Mouse (Mus musculus) limb, embryonic 11.5 days (tissue): ENCODE results near the gene Rps15a. TPM values are rescaled to one million over a fixed set of nuclear protein-coding genes. Genes with fewer than 3 reads are reported as not detected.

Experiments used
- ATAC-seq: fragments of 200-750 bp; cut with Nextera tagmentation; 2 replicates; pipeline ENCODE4 v1.8.0; 2017; ENCODE audit warnings: low read depth; ENCODE audit not compliant: insufficient number of reproducible peaks, low FRiP score, low TSS enrichment
- DNase-seq: peaks from one replicate; pipeline ENCODE4 v3.0.0-alpha.2; 2015; ENCODE audit warnings: low spot score
- H3K27ac ChIP-seq: fragments of 300-500 bp; sonication (generic); replicated peaks from 2 replicates; pipeline ENCODE4 v1.5.1; 2014; ENCODE audit warnings: low read depth, mild to moderate bottlenecking, low read length
- H3K27me3 ChIP-seq: fragments of 300-500 bp; sonication (generic); 2 replicates; pipeline ENCODE4 v1.6.1; 2014; ENCODE audit warnings: mild to moderate bottlenecking, low read length, mixed read lengths; ENCODE audit not compliant: control insufficient read depth, insufficient read depth
- H3K36me3 ChIP-seq: fragments of 300-500 bp; sonication (generic); 2 replicates; pipeline ENCODE4 v1.6.1; 2014; ENCODE audit warnings: mild to moderate bottlenecking, low read length, moderate library complexity, mixed read lengths; ENCODE audit not compliant: control insufficient read depth, insufficient read depth
- H3K4me1 ChIP-seq: fragments of 300-500 bp; sonication (generic); 2 replicates; pipeline ENCODE4 v1.6.1; 2014; ENCODE audit warnings: low read length, mixed read lengths; ENCODE audit not compliant: control insufficient read depth, insufficient read depth
- H3K4me2 ChIP-seq: fragments of 300-500 bp; sonication (generic); 2 replicates; pipeline ENCODE4 v1.6.1; 2014; ENCODE audit warnings: low read depth, mild to moderate bottlenecking, moderate library complexity; ENCODE audit not compliant: severe bottlenecking
- H3K4me3 ChIP-seq: fragments of 300-500 bp; sonication (generic); 2 replicates; pipeline ENCODE4 v1.5.1; 2014; ENCODE audit warnings: low read depth, low read length
- H3K9ac ChIP-seq: fragments of 300-500 bp; sonication (generic); 2 replicates; pipeline ENCODE4 v1.6.1; 2014; ENCODE audit warnings: mild to moderate bottlenecking, low read length
- H3K9me3 ChIP-seq: fragments of 300-500 bp; sonication (generic); 2 replicates; pipeline ENCODE4 v1.6.1; 2016; ENCODE audit warnings: low read length; ENCODE audit not compliant: control insufficient read depth
- WGBS: fragments of 180-500 bp; shearing (Covaris S2); extraction: QIAGEN DNeasy Blood & Tissue Kit; methylation state at CpG from one replicate; pipeline ENCODE4 v1.1.7; 2014; 5-methylcytosine and 5-hydroxymethylcytosine counted together
- polyA plus RNA-seq: library from polyadenylated mRNA; unstranded; fragments of >200 nt; fragmentation: Nextera tagmentation; extraction: Ambion mirVana; gene quantifications from 2 replicates; pipeline ENCODE4 v1.2.1, GENCODE M21; 2014

Rps15a gene
- polyA plus RNA-seq, 1 experiment from 2014 or later: 811 TPM

DNA sequence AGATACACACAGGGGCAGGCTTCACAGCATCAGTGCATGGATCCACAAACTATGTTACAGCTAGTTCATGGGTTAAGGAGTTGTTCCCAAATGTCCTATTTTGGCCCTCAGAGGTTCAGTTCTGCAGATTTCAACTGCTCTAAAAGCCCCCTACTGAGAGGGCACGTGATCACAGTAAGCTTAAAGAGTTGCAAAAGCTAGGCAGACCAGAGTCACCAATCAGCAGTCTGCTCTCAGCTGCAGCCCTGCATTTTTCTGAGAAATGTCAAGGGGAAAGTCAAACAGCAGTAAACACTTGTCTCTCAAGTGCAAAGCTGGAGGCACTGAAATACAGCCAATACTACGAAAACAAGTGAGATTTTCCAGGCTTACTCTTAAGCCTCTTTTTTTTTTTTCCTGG is 3.2 kb upstream of the Rps15a start:
- ATAC-seq (no peak), DNase-seq (no peak)
- no peak overlapping the region for H3K4me2 ChIP-seq
- H3K4me3 ChIP-seq: no peak overlapping the region
- H3K27me3 ChIP-seq: no peaks in the 10 kb centered on the region
- no peak overlapping the region for H3K9ac ChIP-seq
- peaks cover 6% of the 10 kb centered on the region for H3K4me1 ChIP-seq
- H3K27ac ChIP-seq: no peak overlapping the region
- H3K36me3 ChIP-seq: peaks cover 30% of the 10 kb centered on the region
- no peaks in the 10 kb centered on the region for H3K9me3 ChIP-seq
- WGBS: 71% methylated on average over 2 of the region's 2 CpGs

DNA sequence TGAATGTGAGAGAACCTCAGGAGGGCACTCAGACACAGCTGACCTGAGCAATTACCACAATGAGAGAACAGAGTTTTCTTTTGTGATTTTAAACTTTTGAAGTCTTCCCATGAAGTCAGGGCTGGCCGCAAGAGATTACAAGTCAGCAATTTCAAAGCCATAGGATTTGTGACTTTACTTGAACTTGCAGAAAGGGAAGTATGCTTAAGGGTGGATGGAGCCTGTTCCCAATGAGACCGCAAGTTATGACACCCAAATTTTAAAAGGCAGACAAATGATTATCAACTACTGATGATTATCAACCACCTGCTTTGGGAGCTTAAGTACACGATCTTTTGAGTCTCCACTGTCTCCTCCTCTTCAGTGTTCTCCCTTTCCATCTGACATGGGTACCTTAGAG is 2.4 kb upstream of the Rps15a start:
- DNase-seq (no peak), ATAC-seq (no peak)
- Histone ChIP-seq H3K9ac (no peak overlapping the region), H3K4me3 (no peak overlapping the region), H3K27ac (no peak overlapping the region), H3K36me3 (peaks cover 31% of the 10 kb centered on the region), H3K9me3 (no peaks in the 10 kb centered on the region), H3K4me1 (peaks cover 9% of the 10 kb centered on the region), H3K27me3 (no peaks in the 10 kb centered on the region), H3K4me2 (no peak overlapping the region)
- 84% methylated on average over 3 of the region's 3 CpGs for WGBS

DNA sequence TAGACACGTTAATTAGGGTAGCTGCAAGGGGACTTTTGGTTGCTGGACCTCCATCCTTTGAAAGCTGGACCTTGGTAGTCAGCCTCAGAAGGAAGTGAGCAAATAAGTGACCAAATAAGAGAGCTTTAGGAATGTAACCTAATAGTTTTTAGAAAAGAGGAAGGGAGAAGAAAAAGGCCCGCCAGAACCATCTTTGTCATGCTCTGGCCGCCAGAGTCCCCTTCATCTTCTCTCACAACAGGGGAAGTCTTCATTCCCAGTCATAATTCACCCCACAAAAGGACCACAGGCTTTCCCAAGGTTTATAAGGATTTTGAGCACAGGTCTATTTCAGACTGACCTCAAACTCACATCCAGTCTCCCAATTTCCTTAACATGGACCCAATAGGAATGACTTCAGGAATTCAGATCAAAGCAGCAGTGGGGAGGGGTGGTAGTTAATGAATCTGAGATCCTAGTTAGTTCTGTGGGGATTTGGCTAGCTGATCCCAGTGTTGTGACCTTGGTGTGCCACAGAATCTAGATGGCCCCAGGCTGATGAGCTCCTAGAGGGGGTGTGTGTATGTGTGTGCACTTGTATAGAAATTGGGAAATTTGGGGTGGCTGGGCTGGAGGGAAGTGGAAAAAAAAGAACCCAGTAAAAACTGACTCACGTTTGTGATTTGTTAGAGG is 1.7 kb upstream of the Rps15a start:
- Histone ChIP-seq H3K9me3 (no peaks in the 10 kb centered on the region), H3K36me3 (peaks cover 32% of the 10 kb centered on the region), H3K9ac (no peak overlapping the region), H3K4me2 (no peak overlapping the region), H3K4me1 (peaks cover 9% of the 10 kb centered on the region), H3K27me3 (no peaks in the 10 kb centered on the region), H3K4me3 (no peak overlapping the region), H3K27ac (peak overlapping the region; percentile 47; the same call in 1 of the 2 replicates)
- ATAC-seq: no peak
- WGBS: 42% methylated on average over 4 of the region's 4 CpGs
- DNase-seq: no peak

DNA sequence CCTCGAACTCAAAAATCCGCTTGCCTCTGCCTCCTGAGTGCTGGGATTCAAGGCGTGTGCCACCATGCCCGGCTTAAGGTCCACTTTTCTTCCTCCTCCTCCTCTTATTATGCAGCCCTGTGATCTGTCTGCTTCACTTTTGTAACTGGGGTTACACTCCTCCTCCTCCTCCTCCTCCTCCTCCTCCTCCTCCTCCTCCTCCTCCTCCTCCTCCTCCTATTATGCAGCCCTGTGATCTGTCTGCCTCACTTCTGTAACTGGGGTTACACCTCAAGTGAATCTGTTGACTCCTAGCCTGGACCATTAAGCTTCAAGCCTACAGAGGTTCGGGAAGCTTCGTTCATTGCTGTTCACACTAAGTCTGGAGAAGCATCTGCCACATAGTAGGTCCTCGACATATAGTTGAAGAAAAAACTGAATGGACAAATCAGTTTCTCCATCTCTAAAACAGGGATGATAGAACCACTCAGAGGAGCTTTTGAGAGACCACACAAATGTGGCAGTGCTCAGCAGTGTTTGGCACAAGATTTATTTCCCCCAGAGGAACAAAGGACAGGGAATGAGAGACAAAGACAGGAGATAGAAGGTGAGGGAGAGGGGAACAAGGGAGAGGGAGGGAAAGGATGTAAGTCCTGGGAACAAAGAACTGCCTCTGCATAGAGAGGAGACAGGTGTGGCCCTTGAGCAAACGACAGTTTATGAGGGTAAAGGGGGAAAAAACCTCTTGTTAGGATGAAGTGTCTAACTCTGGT is 975 bp upstream of the Rps15a start:
- H3K4me3 ChIP-seq: no peak overlapping the region; the same call in 1 of the 2 replicates
- no peak for ATAC-seq
- H3K27ac ChIP-seq: peak overlapping the region; percentile 47
- peak overlapping the region; percentile 52; the same call in 1 of the 2 replicates for H3K4me2 ChIP-seq
- H3K36me3 ChIP-seq: peaks cover 30% of the 10 kb centered on the region
- peaks cover 9% of the 10 kb centered on the region for H3K4me1 ChIP-seq
- no peaks in the 10 kb centered on the region for H3K9me3 ChIP-seq
- 20% methylated on average over 8 of the region's 8 CpGs for WGBS
- H3K27me3 ChIP-seq: no peaks in the 10 kb centered on the region
- H3K9ac ChIP-seq: no peak overlapping the region
- DNase-seq: no peak

DNA sequence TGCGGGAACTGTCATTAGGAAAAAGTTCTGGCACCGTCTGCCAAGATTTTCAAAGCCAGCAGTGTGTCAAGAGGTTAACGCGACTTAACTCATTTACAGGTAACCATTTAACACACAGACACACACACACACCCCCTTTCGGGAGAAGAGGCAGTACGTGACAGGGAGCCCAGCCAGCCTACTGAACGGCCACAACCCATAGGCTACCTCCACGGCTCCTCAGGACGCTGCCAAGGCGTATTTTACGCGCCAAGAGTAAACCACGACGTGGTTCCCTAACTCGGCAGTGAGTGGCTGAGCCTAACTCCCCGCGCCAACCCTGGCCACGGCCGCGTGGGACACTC is 483 bp downstream of the Rps15a start:
- H3K4me3 ChIP-seq: peak overlapping the region; percentile 78
- H3K9me3 ChIP-seq: no peaks in the 10 kb centered on the region
- H3K27me3 ChIP-seq: no peaks in the 10 kb centered on the region
- peak overlapping the region; percentile 90 for H3K27ac ChIP-seq
- peaks cover 9% of the 10 kb centered on the region for H3K4me1 ChIP-seq
- H3K36me3 ChIP-seq: peaks cover 32% of the 10 kb centered on the region
- WGBS: under 1% methylated on average over 20 of the region's 20 CpGs
- DNase-seq (no peak), ATAC-seq (peak; percentile 46; the same call in 1 of the 2 replicates)
- peak overlapping the region; percentile 88 for H3K9ac ChIP-seq
- H3K4me2 ChIP-seq: peak overlapping the region; percentile 91

DNA sequence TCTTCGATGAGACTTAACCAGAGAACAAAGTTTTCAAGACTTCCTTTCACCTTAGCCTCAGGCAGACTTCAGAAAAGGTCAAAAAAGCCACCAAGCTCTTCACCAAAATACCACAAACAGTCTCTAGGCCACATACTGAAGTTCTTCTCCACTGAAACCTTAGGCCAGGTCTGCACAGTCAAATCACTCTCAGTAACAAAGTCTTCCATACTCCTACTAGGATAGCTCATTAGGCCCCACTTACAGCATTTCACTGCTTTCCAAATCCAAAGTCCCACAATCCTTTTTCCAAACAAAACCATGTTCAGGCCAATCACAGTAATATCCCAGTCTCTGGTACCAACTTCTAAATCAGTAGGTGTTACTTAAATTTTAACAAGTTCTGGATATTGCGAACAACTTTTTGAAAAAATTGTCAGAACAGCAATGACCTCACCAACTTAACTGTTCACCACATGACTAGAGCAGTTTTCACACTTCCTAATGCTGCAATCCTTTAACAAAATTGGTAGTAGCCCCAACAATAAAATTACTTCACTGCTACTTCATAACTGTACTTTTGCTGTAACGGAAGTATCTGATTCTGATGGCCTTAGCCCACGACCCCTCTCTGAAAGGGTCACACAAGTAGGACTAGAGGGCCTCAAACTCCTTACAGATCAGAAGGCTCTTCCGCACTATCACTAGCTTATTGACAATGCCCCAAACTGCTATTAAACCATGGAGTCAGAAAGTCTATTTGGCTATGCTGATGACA is 2.3 kb downstream of the Rps15a start:
- Histone ChIP-seq H3K4me2 (peak overlapping the region; percentile 91), H3K4me1 (peaks cover 9% of the 10 kb centered on the region), H3K9me3 (no peaks in the 10 kb centered on the region), H3K4me3 (peak overlapping the region; percentile 78), H3K9ac (no peak overlapping the region), H3K27me3 (no peaks in the 10 kb centered on the region), H3K27ac (no peak overlapping the region), H3K36me3 (peaks cover 31% of the 10 kb centered on the region)
- ATAC-seq: no peak
- no peak for DNase-seq
- WGBS: 63% methylated on average over 5 of the region's 5 CpGs

DNA sequence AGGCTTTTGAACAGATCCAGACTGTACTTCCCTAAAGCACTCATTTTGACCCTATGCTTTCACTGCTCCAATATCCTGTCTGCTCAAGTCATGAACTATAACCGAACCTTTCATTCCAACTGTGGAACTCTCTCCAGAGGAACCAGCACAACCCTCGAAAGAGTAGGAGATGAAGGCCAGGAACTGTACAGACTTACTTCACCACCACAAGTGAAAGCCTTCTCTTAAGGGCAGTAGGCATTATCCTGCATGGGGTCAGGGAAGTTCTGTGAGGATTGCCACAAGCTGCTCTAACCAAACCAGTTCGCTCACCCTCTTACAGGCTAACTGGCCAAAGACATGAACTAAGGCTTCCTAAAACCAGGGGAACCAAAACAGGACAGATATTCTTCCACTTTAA is 4.9 kb downstream of the Rps15a start:
- no peak for ATAC-seq
- 84% methylated on average over 3 of the region's 3 CpGs for WGBS
- Histone ChIP-seq H3K4me2 (no peak overlapping the region; the same call in 1 of the 2 replicates), H3K36me3 (peaks cover 45% of the 10 kb centered on the region), H3K9me3 (no peaks in the 10 kb centered on the region), H3K9ac (no peak overlapping the region), H3K4me3 (no peak overlapping the region), H3K4me1 (peaks cover 9% of the 10 kb centered on the region), H3K27ac (no peak overlapping the region), H3K27me3 (no peaks in the 10 kb centered on the region)
- no peak for DNase-seq

DNA sequence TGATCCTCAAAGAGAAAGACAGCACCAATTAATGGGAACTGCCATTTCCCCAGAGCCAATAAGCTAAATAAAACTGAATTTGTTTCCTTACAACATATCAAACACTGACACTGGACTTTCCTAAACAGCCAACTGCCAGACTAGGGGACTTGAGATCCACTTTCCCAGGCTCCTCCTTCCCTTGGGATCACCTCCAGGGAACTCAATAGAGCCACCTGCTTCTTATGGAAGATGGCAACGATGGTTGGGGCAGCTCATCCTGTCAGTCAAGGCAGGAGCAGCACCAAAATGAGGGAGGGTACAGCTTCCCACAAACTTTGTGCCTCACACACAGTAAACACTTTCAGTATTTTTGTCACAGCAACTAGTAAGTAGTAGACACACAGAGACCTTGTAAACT is 8.3 kb downstream of the Rps15a start:
- Histone ChIP-seq H3K4me1 (no peaks in the 10 kb centered on the region; the same call in 1 of the 2 replicates), H3K4me3 (no peak overlapping the region), H3K36me3 (peaks cover 45% of the 10 kb centered on the region), H3K4me2 (no peak overlapping the region), H3K9ac (no peak overlapping the region), H3K9me3 (no peaks in the 10 kb centered on the region), H3K27ac (no peak overlapping the region), H3K27me3 (no peaks in the 10 kb centered on the region)
- DNase-seq (no peak), ATAC-seq (no peak)
- 88% methylated on average over 1 of the region's 1 CpGs for WGBS
